Comparison of ENCODE assay signal across 24 mouse cellular contexts in genomic region chr9:96312074-96312473, GRCm38 (mm10).
"Had no signal": no experiment of that assay in that cellular context is flagged by ENCODE, and none has a peak within 500 bp of the region (broad histone marks: within the 10 kb centered on the region; RNA-seq: fewer than 3 reads in every experiment).

No protein-coding gene starts in this region.

- H3K9me3 ChIP-seq: forebrain, embryonic 15.5 days; heart, embryonic 12.5 days; hindbrain, embryonic 12.5 days; intestine, embryonic 15.5 days; limb, embryonic 13.5 days; limb, embryonic 15.5 days had no signal

- H3K4me3 ChIP-seq: forebrain, embryonic 15.5 days; gastrocnemius, adult 2 months; heart, adult 2 months; heart, embryonic 12.5 days; hindbrain, embryonic 10.5 days; hindbrain, embryonic 12.5 days; intestine, embryonic 15.5 days; layer of hippocampus, adult 2 months; left cerebral cortex, adult 2 months; limb, embryonic 13.5 days; limb, embryonic 15.5 days had no signal

- H3K27me3 ChIP-seq: forebrain, embryonic 15.5 days; heart, embryonic 12.5 days; hindbrain, embryonic 12.5 days; intestine, embryonic 15.5 days; limb, embryonic 13.5 days; limb, embryonic 15.5 days had no signal

- ATAC-seq: forebrain, embryonic 15.5 days; hindbrain, embryonic 16.5 days; inflammation-experienced regulatory T-cells, adult 6 months; intestine, embryonic 15.5 days; intestine, postnatal 0 days had no signal

- H3K36me3 ChIP-seq: intestine, embryonic 15.5 days had no signal

- DNase-seq: gastrocnemius, adult 2 months; gastrocnemius, postnatal 10 days; gastrocnemius, postnatal 25 days; heart, adult 2 months; heart, postnatal 10 days; heart, postnatal 4 days; kidney, adult 18-20 months; kidney, adult 8-10 months; kidney, postnatal 10 days; kidney, postnatal 25 days; kidney, postnatal 4 days had no signal

- H3K4me2 ChIP-seq: forebrain, embryonic 15.5 days; heart, embryonic 12.5 days; hindbrain, embryonic 12.5 days; hindbrain, embryonic 14.5 days; intestine, embryonic 15.5 days; limb, embryonic 13.5 days; limb, embryonic 15.5 days had no signal

- H3K27ac ChIP-seq: forebrain, embryonic 15.5 days; gastrocnemius, adult 2 months; heart, adult 2 months; hindbrain, embryonic 10.5 days; hindbrain, embryonic 12.5 days; hindbrain, embryonic 14.5 days; intestine, embryonic 15.5 days; layer of hippocampus, adult 2 months; left cerebral cortex, adult 2 months; limb, embryonic 13.5 days; limb, embryonic 15.5 days had no signal

- H3K4me1 ChIP-seq: forebrain, embryonic 15.5 days; hindbrain, embryonic 10.5 days; hindbrain, embryonic 12.5 days; intestine, embryonic 15.5 days; limb, embryonic 13.5 days had no signal

- H3K9ac ChIP-seq: forebrain, embryonic 15.5 days; heart, embryonic 12.5 days; hindbrain, embryonic 12.5 days; hindbrain, embryonic 14.5 days; intestine, embryonic 15.5 days; limb, embryonic 13.5 days; limb, embryonic 15.5 days had no signal
